Mouse (Mus musculus) limb, embryonic 11.5 days (tissue): Measurements from ENCODE around the gene Kcnab3. TPM values are rescaled to one million over a fixed set of nuclear protein-coding genes. Genes with fewer than 3 reads are reported as not detected.
A peak's percentile ranks its signal among the peaks of the same experiment; 100 is the strongest.

Experiments
- ATAC-seq: fragments of 200-750 bp; cut with Nextera tagmentation; 2 replicates; pipeline ENCODE4 v1.8.0; 2017; ENCODE audit warnings: low read depth; ENCODE audit not compliant: insufficient number of reproducible peaks, low FRiP score, low TSS enrichment
- DNase-seq: peaks from one replicate; pipeline ENCODE4 v3.0.0-alpha.2; 2015; ENCODE audit warnings: low spot score
- H3K27ac ChIP-seq: fragments of 300-500 bp; sonication (generic); replicated peaks from 2 replicates; pipeline ENCODE4 v1.5.1; 2014; ENCODE audit warnings: low read depth, mild to moderate bottlenecking, low read length
- H3K27me3 ChIP-seq: fragments of 300-500 bp; sonication (generic); 2 replicates; pipeline ENCODE4 v1.6.1; 2014; ENCODE audit warnings: mild to moderate bottlenecking, low read length, mixed read lengths; ENCODE audit not compliant: control insufficient read depth, insufficient read depth
- H3K36me3 ChIP-seq: fragments of 300-500 bp; sonication (generic); 2 replicates; pipeline ENCODE4 v1.6.1; 2014; ENCODE audit warnings: mild to moderate bottlenecking, low read length, moderate library complexity, mixed read lengths; ENCODE audit not compliant: control insufficient read depth, insufficient read depth
- H3K4me1 ChIP-seq: fragments of 300-500 bp; sonication (generic); 2 replicates; pipeline ENCODE4 v1.6.1; 2014; ENCODE audit warnings: low read length, mixed read lengths; ENCODE audit not compliant: control insufficient read depth, insufficient read depth
- H3K4me2 ChIP-seq: fragments of 300-500 bp; sonication (generic); 2 replicates; pipeline ENCODE4 v1.6.1; 2014; ENCODE audit warnings: low read depth, mild to moderate bottlenecking, moderate library complexity; ENCODE audit not compliant: severe bottlenecking
- H3K4me3 ChIP-seq: fragments of 300-500 bp; sonication (generic); 2 replicates; pipeline ENCODE4 v1.5.1; 2014; ENCODE audit warnings: low read depth, low read length
- H3K9ac ChIP-seq: fragments of 300-500 bp; sonication (generic); 2 replicates; pipeline ENCODE4 v1.6.1; 2014; ENCODE audit warnings: mild to moderate bottlenecking, low read length
- H3K9me3 ChIP-seq: fragments of 300-500 bp; sonication (generic); 2 replicates; pipeline ENCODE4 v1.6.1; 2016; ENCODE audit warnings: low read length; ENCODE audit not compliant: control insufficient read depth
- WGBS: fragments of 180-500 bp; shearing (Covaris S2); extraction: QIAGEN DNeasy Blood & Tissue Kit; methylation state at CpG from one replicate; pipeline ENCODE4 v1.1.7; 2014; 5-methylcytosine and 5-hydroxymethylcytosine counted together
- polyA plus RNA-seq: library from polyadenylated mRNA; unstranded; fragments of >200 nt; fragmentation: Nextera tagmentation; extraction: Ambion mirVana; gene quantifications from 2 replicates; pipeline ENCODE4 v1.2.1, GENCODE M21; 2014

Gene Kcnab3
- polyA plus RNA-seq, 1 experiment from 2014 or later, result 2.2 TPM

DNA sequence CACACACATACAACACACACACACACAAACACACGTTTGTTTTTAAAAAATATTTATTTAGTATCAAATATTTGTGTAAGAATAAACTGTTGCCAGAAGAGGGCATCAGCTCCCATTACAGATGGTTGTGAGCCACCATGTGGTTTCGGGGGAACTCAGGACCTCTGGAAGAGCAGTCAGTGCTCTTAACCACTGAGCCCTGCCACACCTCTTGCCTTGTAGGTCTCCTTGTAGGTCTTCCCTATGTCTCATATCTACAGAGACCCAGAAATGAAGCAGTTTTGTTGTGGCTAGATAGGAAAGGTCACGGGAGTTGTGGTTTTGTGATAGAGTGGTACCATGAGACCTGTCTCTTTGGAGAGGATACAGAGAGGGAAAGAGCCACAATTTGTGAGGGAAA is 7.9 kb downstream of the Kcnab3 start:
- Histone ChIP-seq H3K9me3 (no peaks in the 10 kb centered on the region), H3K9ac (no peak overlapping the region), H3K36me3 (no peaks in the 10 kb centered on the region), H3K27ac (0 out of 2 replicates have a peak overlapping the region, but pooled peaks have one; percentile 16), H3K27me3 (no peaks in the 10 kb centered on the region; the same call in 1 of the 2 replicates), H3K4me1 (peaks cover 5% of the 10 kb centered on the region; the same call in 1 of the 2 replicates), H3K4me3 (no peak overlapping the region), H3K4me2 (no peak overlapping the region)
- DNase-seq (no peak), ATAC-seq (no peak)
- WGBS, result 63% methylated on average over 3 of the region's 3 CpGs

DNA sequence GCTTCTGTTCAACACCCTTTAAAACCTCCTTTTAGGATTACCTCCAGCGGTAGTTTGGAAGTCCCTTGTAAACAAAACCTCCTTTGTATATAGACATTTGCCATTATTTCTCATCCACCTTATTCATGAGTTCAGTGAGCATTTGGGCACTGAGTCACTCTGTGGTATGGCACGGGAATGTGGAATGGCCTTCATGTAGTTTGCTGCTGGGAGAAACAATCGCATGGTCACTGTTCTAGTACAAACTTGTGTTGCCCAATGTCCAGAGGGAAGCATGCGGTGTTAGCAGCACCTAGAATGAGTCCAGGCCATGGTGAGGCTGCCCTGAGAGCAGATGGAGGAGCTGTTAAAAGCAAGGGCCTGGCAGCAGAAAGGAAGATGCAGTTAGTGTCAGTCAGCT is 8.7 kb downstream of the Kcnab3 start:
- Histone ChIP-seq H3K4me1 (peaks cover 5% of the 10 kb centered on the region; the same call in 1 of the 2 replicates), H3K27me3 (no peaks in the 10 kb centered on the region), H3K36me3 (no peaks in the 10 kb centered on the region), H3K4me3 (no peak overlapping the region), H3K27ac (no peak overlapping the region), H3K9me3 (no peaks in the 10 kb centered on the region), H3K9ac (no peak overlapping the region), H3K4me2 (no peak overlapping the region)
- no peak for DNase-seq
- no peak for ATAC-seq
- 68% methylated on average over 4 of the region's 4 CpGs for WGBS

DNA sequence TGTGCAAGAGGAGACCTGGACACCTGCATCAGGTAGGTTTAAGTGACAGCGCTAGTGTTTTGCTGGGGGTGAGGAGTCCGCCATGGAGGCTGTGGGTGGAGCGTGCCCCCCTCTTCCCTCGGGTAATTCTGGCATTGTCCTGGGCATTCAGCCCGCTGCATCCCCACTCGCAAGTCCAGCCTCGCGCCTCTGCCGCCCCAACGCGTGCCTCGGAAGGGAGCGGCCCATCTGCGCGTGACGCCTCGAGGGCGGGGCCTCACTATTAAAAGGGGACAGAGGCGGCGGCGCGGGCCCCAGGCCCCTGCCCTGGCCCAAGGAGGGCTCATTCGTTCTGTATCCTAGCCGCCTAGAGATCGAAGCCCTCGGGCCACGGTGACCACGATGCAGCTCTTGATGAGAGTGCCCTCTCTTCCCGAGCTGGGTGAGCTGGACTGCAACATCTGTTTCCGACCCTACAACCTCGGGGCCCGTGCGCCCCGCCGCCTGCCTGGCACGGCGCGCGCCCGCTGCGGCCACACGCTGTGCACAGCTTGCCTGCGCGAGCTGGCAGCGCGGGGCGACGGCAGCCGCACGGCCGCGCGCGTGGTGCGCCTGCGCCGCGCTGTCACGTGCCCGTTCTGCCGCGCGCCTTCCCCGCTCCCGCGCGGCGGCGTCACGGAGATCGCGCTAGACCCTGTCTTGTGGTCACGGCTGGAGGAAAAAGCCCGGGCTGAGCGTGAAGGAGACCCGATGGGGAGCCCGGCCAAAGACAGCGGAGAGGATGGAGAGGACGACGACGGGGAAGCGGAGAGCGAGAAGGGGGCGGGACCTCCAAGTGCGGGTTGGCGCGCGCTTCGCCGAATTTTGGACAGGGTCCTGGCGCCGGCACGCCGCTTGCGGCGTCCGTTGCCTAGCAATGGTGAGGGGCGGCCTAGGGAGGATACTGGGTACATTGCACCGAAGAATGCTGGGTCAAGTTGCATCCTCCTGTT is 14.4 kb downstream of the Kcnab3 start, which contains the start of gene Rnf227:
Gene Rnf227 (plus strand): TSS at position 301 of the 971 bp plus-strand sequence.
- H3K4me1 ChIP-seq, result peaks cover 7% of the 10 kb centered on the region
- no peaks in the 10 kb centered on the region for H3K27me3 ChIP-seq
- H3K4me2 ChIP-seq, result peak within 1 kb of the TSS; percentile 84
- H3K9ac ChIP-seq, result peak within 1 kb of the TSS; percentile 78
- H3K27ac ChIP-seq, result peak within 1 kb of the TSS; percentile 58; the same call in 1 of the 2 replicates
- peak; percentile 85 for DNase-seq
- peak within 1 kb of the TSS; percentile 51 for H3K4me3 ChIP-seq
- H3K36me3 ChIP-seq, result peaks cover 9% of the 10 kb centered on the region
- H3K9me3 ChIP-seq, result no peaks in the 10 kb centered on the region
- WGBS, result 2% methylated on average over 99 of the region's 99 CpGs
- ATAC-seq, result peak; percentile 83

DNA sequence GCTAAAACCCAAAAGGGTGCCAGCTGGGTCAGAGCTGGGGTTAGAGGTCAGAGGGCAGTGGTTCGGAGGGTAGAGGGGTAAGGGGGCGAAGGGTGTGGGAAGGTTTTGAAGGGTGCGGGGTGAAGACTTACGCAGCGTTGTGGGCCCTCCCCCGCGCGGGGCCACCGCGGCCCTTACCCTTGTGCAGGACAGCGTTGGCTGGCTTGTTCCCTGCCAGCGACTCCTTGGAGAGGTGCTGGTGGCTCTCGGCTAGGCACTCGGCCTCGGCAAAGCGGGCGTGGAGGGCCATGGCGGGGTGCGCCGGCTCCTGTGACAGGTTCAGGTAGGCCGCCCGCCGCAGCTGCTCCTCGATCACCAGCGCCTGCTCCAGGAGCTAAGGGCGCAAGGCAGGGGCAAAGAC is 20.4 kb downstream of the Kcnab3 start:
- no peak for DNase-seq
- Histone ChIP-seq H3K36me3 (peaks cover 29% of the 10 kb centered on the region), H3K27me3 (no peaks in the 10 kb centered on the region), H3K4me1 (no peaks in the 10 kb centered on the region), H3K27ac (no peak overlapping the region), H3K4me3 (no peak overlapping the region), H3K9me3 (no peaks in the 10 kb centered on the region), H3K4me2 (no peak overlapping the region), H3K9ac (no peak overlapping the region; the same call in 1 of the 2 replicates)
- WGBS, result 90% methylated on average over 23 of the region's 26 CpGs
- ATAC-seq, result no peak

DNA sequence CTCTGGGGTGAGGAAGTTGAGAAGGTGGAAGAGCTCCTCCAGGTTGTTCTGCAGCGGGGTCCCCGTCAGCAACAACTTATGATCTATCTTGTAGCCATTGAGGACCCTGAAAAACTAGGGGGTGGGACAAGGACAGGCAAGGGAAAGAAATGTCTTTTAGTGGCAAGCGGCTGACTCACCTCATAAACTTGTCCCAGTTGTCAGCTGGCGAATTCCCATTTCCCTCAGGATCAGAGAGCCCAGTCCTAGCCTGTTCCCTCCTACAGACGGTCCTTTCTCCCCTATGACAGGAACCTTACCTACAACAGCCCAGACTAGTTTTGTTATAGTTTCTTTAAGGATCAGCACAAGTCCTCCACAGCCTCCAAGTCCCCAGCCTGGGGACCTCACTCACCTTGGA is 30.5 kb downstream of the Kcnab3 start:
- no peak overlapping the region for H3K27ac ChIP-seq
- H3K4me1 ChIP-seq, result no peaks in the 10 kb centered on the region
- H3K27me3 ChIP-seq, result no peaks in the 10 kb centered on the region
- 89% methylated on average over 5 of the region's 5 CpGs for WGBS
- H3K9me3 ChIP-seq, result no peaks in the 10 kb centered on the region
- DNase-seq, result no peak
- H3K36me3 ChIP-seq, result peaks cover 45% of the 10 kb centered on the region
- no peak overlapping the region for H3K9ac ChIP-seq
- ATAC-seq, result no peak
- no peak overlapping the region for H3K4me3 ChIP-seq
- no peak overlapping the region for H3K4me2 ChIP-seq

DNA sequence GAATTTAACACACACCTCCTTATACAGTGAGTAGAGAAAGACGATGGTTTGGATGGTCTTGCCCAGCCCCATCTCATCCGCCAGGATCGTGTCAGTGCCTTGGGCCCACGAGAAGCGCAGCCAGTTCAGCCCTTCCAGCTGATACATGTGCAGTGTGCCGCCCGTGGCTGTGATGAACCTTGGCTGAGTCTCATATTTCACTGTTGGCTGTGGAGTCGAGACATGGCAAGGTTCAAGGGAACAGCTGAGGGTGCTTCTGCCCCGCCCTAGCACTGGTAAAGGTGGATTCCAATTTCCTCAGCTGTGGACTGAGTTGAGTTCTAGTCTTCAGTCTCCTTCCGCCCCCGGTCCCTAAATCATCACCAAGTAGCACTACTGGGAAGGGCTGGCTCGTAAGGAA is 31.6 kb downstream of the Kcnab3 start:
- ATAC-seq (no peak), DNase-seq (no peak)
- Histone ChIP-seq H3K4me2 (no peak overlapping the region), H3K9me3 (no peaks in the 10 kb centered on the region), H3K36me3 (peaks cover 39% of the 10 kb centered on the region), H3K27me3 (no peaks in the 10 kb centered on the region), H3K9ac (no peak overlapping the region), H3K4me3 (no peak overlapping the region), H3K27ac (no peak overlapping the region), H3K4me1 (no peaks in the 10 kb centered on the region)
- WGBS, result 91% methylated on average over 12 of the region's 12 CpGs

DNA sequence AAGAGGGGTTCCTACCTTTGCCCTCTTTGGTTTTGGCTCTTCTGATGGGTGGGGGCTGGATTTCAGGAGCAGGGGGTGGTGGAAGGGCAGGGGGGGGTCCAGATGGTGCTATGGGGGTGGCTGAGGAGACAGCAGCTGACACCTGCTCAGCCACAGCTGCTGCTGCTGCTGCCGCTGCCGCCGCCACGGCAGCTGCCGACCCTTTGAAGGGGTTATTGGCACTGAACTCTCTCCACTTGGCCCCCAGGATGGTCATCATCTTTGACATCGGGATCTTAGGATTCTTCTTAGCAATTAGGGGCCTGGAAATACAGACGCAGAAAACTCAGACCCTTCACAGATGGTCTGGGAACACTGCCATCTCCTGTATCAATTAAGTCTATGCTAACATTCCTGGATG is 36.0 kb downstream of the Kcnab3 start:
- 60% methylated on average over 7 of the region's 7 CpGs for WGBS
- no peaks in the 10 kb centered on the region for H3K27me3 ChIP-seq
- H3K4me2 ChIP-seq, result no peak overlapping the region
- ATAC-seq (no peak), DNase-seq (no peak)
- H3K27ac ChIP-seq, result no peak overlapping the region
- peaks cover 21% of the 10 kb centered on the region for H3K4me1 ChIP-seq
- H3K36me3 ChIP-seq, result peaks cover 31% of the 10 kb centered on the region
- no peak overlapping the region for H3K9ac ChIP-seq
- H3K9me3 ChIP-seq, result no peaks in the 10 kb centered on the region
- H3K4me3 ChIP-seq, result no peak overlapping the region

DNA sequence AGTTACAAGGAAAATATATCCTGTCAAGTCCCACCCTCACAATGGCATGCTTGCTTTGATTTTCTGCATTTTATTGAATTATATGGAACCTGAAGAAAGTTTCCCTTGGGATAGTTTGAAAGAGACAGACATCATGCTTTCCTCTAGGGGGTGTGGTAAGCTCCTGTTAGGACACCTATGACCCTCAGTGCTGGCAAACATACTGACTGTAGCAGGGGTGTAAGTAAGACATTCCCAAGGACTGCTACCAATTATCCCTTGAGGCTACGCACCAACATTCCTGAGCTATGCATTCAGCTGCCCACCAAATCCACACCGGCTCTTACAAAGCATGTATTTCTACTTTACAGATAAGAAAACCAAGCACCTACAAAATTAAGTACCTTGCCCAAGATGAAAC is 36.4 kb downstream of the Kcnab3 start:
- ATAC-seq (no peak), DNase-seq (no peak)
- H3K4me1 ChIP-seq, result peaks cover 21% of the 10 kb centered on the region
- no peak overlapping the region for H3K27ac ChIP-seq
- peaks cover 29% of the 10 kb centered on the region for H3K36me3 ChIP-seq
- 45% methylated on average over 2 of the region's 2 CpGs for WGBS
- no peak overlapping the region for H3K4me3 ChIP-seq
- no peaks in the 10 kb centered on the region for H3K27me3 ChIP-seq
- H3K4me2 ChIP-seq, result no peak overlapping the region
- H3K9me3 ChIP-seq, result no peaks in the 10 kb centered on the region
- H3K9ac ChIP-seq, result no peak overlapping the region
